Mouse (Mus musculus) kidney, postnatal 25 days (tissue): ENCODE data around the gene Gm11492.

Source experiments
- DNase-seq, 2 experiments: peaks; one replicate each; pipeline ENCODE4 v3.0.0; 2021; ENCODE audit warnings: mixed read lengths in 2 of 2

Gm11492 gene

DNA sequence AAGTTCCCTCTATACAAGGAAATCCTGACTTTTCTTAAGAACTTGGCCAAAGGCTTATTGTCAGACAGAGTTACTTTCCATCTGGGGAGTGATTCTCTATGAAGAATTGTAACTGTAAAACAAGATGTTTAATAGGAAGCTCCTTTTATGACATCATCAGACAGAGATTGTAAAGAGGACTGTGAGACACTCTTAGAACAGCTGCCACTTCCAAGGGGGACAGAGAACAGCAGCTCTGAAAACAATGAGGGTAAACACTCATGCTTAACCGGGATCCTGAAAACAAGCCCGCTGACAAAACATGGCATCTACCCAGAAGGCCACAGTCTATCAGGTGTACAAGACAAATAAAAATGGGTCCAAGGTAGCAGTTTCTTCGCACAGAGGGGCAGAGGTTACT lies at the start of gene Gm11492:
Gm11492 (plus strand) TSS at position 153 of the 400 bp plus-strand sequence.
- no peak for DNase-seq

DNA sequence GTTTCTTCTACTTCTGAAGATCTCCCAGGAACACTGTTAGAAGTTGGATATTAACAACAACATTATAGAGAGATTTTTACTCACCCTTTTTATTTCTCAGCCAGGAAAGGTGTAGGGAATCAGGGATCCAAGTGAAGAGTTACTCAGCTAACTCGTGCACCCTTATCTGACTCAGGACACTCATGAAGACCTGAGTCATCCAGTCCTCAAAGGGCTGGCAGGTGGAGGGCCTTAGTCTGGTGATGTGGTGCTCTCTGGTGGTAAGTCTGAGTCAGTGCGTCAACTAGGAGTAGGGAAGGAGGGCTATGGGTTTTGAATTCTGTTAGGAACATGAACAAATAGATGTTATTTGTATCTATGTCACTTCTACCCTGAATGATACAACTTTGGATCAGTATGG lies 47.2 kb upstream of the Gm11492 start:
- peak; percentile 30 to 49 for DNase-seq

DNA sequence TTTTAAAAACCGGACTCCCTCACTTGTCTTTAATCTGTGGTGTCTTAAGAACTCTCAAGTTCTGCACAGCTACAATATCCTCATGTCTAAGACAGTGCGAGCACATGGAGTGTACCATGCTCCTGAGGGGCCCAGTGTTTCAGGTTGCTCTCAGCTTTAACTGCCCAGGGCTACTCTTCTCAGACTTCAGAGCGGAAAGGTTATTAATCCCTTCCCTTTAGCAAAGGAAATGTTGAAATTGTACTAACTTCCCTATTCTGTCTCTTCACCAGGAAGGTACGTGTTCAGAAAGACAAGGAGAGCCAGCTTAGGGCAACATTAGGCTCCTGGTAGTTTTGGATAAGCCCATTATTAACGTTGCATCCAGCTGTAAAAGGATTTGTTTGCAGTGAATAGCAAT lies 43.0 kb upstream of the Gm11492 start:
- DNase-seq, result no peak

DNA sequence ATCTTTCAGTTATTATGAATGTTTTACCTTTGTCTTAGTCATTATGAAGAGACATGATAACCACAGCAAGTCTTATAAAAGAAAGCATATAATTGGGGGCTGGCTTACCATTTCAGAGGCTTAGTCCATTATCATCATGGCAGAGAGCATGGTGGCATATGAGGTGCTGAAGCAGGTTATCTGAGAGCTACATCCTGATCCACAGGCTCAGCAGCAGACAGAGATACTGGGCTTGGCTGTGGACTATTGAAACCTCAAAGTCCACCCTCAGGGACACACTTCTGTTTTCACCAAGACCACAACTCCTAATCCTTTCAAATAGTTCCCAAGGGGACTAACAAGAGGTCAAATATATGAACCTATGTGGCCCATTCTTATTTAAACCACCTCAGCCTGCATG lies 42.5 kb upstream of the Gm11492 start:
- DNase-seq, result no peak

DNA sequence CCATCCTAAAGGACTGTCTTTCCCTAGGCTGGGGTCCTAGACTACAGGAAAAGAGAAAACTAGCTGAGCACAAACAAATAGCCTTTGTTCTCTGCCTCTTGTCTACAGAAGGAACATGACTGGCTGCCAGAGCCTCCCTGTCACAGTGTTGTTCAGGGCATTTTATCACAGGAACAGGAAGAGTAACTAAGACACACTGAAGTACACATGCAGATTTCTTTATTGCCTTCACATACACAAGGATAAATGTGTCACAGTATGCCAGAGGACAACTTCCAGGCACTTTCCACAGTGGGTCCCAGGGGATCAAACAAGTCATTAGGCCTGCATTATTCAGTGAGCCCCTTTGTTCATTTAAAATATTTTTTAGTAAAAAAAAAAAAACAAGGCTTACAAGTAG lies 41.7 kb upstream of the Gm11492 start:
- DNase-seq, result no peak

DNA sequence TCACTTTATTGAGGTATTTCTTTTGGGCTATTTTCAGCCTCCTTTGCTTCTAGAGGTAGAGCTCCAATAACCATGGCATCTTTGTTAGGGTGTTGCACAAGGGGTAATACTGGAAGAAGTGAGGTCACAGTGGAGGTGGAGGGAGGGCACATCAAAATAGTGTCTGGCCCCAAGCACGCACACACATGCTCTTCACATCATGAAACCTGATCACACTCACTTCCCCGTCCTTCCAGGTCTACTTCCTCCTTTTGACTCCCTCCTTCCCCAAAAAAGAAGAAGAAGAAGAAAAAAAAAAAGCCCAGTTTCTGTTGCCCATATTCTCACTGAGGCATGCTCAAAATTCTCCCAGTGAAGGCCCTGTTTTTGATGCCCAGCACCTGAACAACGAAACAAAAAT lies 39.1 kb upstream of the Gm11492 start:
- DNase-seq, result no peak

DNA sequence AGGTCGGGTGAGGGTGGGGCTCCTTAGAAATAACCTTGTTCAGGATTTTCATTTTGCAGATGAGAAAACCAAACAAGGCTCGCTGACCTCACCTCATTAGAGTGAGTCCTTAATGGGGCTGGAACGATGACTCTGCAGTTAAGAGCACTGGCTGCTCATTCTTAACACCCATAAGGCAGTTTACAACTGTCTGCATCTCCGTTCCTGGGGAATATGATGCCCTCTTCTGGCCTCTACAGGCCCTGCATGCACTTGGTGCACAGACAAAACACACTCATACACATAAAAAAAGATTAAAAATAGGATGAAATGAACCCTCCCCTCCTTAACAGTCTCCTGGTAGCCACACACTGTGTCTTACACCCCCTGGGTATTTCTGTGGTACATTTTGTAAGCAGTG lies 38.5 kb upstream of the Gm11492 start:
- no peak for DNase-seq

DNA sequence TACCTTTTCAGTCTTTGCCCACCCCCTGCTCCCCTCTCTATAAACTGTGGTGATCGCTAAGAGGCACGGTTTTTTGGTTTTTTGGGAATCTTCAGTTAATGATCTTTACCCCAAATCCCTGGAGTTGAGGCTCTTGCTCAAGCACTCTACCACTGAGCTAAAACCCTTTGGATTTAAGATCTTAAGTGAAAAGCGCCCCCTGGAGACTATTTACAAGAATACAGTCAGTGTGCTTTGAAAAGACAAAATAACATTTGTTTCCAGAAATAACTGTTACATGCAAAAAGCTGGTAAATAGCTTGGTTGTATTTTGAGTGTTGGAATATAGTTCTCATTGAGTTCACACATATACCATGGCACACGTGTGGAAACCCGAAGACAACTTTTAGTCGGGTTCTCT lies 34.8 kb upstream of the Gm11492 start:
- DNase-seq, result no peak

DNA sequence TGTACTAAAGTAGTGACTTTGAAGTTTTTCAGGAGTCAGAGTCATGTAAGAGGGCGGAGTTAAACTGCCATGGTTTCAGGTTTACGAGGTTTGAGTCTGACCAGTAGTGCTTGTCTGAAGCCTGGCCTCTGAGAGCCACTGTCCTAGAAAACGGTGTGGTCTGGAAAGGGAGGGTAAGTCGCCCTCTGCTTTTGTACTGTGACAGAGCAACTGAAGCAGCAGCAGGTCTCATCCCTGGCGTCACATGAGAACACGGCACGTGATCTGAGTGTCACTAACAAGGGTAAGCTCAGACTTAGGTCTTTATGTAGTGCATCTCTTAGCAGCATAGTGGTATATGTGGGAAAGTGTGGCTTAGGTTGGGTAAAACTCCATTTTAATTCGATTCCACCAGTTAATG lies 24.2 kb upstream of the Gm11492 start:
- DNase-seq, result no peak

DNA sequence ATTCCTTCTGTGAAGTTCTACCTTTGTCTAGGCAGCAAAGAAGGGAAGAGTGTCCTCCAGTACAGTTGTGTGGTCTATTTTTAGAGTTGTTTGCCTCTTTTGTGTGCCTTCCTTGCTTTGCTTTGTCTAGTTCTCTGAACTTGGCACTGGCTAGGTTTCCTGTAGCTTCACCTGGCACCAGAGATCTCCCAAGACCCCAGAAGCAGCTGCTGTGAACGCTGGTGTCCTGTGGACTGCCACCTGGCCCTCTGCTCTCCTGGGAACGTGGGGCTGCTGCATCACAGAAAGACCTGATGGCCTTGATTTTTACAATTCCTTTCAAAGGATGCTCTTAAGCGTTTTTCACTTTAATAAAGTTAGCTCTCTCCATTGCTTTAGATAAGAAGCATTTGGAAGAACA lies 23.5 kb upstream of the Gm11492 start:
- DNase-seq, result no peak

DNA sequence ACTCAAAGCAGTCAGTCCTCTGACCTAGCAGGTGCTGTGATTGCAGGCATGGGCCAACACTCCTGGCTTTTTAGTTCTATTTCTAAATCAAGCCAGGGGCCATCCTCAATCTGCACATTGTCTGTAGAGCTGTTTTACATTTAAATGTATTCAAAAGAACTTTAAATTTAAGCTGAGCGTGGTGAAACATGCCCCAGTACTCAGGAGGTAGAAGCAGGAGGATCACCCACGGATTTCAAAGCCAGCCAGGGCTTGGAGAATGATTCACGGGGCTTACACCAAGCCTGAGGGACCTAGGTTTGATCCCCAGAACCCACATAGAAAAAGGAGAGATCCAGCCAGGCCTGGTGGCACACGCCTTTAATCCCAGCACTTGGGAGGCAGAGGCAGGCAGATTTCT lies 13.1 kb upstream of the Gm11492 start:
- no peak for DNase-seq

DNA sequence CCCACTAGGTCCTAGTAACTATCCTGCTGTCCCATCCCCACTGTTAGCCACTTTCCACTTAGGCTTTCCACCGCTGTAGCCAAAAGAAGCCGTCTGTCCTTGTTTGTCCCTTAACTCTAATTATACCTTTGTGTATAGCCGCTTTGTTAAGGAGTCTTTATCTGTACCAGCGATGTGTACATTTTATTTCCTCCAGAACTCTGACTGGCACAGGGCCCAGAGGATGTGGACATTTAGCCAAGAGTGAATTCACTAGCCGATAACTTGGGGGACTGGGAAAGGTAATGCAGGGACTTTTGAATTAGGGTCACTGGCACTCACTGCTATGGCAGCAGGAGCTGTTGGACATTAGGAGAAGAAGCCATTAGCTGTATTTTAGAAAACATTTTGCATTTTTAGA lies 12.1 kb upstream of the Gm11492 start:
- no peak for DNase-seq

DNA sequence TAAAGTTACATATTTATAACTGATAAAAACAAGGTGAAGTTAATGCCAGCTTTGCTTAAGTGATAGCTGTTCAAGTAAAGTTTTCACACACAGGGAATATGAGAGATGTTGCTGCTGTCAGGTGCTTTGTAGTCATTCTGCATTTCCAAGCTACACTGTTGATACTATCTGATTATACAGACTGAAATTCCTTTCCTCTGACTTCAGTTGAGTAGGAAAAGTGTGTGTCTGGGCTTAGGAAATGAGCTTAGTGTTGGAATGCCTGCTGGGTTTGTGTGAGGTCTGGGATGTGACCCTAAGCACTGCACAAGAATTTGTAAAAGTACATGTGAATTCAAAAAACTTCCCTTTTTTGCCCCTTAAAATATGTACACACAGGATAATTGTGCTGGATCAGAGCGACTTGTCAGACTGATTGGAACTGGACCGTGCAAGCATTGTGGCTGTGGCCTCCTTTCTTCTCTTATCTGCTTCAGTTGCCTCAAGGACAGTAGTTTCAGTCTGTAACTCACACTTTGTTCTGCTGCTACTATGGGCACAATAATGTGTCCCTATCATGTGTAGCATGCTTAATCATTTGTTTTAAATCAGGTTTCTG lies 11.2 kb upstream of the Gm11492 start:
- no peak for DNase-seq

DNA sequence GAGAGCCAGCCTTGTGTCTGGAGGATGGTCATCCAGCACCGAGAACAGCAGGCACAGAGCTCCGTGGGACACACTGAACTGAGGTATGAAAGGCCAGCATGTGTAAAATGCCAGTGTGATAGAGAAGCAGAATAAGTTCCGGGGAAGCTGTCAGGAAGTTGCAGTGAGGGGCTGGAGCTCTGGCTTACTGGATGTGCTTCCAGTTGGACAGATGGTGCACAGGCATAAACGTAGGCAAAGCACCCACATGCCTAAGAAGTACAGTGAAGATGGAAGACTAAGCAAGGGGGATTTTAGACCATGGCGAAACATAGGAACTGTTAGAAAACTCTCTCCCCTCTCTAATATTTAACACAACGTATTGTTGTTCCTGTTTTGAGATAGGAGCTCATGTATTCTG lies 5.2 kb upstream of the Gm11492 start:
- DNase-seq, result no peak

DNA sequence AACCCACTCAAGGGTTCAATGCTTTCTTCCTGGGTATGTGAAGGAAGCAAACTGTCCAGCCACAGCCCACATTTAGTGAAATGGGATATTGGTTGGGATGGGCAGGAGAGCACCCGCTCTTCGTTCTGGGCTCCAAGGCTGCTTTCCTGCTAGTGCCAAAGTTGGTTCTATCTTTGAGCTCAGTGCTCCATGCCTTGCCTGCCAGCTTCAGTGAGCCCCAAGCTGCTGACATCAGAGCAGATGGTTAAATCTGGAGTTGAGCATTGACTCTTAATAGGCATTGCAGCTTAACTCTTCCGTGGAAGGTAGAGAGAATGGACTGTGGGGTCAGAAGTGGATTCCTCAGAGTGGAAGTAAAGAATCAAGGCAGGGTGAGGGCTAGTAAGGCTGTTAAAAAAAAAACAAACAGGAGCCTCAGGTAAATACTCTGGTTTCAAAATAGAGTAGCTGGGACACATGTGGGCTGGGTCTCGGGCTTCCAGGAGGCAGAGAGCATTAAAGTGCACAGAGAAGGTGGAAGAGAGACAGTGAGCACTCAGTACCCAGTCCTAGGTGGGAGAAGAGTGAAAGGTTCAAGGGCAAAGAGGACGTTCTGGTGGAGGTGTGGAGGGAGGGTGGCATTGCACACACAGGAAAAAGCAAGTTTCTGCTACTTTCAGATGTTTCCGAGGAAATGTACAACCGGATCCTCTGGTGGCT lies 2.0 kb downstream of the Gm11492 start, which contains the start of gene Sept4:
Sept4 (plus strand) TSS at position 649 of the 699 bp plus-strand sequence.
- no peak for DNase-seq

DNA sequence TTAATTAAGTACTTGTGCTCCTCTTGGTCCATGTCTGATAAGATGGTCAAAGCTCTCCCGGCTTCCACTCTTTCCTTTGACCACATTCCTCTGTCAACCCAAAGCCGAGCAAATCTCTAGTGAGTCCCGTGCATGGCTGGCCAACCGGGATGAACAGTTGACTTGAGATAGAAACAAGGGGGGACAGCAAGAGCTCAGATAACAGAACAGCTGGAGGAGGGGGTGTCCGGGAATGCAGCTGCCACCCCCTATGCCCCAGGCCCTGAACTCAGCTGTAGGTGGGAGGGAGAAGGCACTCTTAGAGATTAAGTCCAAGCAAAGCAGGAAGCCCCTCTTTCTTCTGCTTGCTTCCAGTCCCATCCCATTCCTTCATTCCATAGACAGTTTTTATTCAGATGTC lies 4.3 kb downstream of the Gm11492 start:
- no peak for DNase-seq

DNA sequence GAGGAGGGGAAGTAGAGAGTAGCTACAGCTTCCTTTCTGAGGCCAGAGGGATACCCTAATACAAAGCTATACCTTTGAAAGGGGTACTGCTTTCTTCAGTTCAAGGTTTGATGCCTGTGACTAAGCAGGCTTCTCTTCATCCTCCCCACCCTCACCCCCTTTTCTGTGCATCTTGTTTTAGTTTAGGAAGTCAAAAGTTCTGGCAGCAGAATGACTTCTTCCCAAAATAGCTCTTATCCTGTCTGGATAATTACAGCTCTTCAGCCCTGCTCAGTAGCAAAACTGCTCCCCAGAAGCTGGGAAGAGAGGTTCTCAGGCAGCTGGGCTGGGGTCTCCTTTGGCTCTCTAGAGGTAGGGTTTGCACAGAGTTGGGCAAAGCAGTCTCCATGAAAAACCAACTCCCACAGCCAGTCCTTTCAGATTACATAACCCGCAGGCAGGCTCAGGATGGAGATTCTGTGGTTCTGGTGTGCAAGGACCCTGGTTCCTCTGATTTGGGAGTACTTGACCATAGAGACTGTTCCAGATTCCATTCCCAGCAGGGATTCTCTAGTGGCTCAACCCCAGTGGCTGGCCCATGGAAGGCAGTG lies 5.0 kb downstream of the Gm11492 start:
- DNase-seq, result no peak

DNA sequence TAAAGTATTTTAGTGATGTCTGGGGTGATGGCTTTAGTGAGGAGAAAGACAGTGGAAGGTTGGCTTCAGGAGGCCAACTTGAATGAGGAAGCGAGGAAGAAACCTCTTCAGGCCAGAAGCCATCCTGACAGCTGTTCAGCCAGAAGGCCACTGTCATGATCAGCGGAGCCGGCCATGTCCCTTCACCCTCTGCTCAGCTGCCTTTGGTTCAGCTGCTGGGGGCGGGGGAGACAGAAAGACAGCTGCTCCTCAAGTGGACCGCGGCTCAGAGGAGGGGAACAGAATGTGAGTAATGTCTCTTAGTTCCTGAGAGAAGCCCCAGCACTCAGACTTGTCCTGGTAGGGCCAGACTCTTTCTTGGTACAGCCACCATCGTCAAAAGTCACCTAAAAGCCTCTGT lies 7.3 kb downstream of the Gm11492 start:
- DNase-seq, result no peak

DNA sequence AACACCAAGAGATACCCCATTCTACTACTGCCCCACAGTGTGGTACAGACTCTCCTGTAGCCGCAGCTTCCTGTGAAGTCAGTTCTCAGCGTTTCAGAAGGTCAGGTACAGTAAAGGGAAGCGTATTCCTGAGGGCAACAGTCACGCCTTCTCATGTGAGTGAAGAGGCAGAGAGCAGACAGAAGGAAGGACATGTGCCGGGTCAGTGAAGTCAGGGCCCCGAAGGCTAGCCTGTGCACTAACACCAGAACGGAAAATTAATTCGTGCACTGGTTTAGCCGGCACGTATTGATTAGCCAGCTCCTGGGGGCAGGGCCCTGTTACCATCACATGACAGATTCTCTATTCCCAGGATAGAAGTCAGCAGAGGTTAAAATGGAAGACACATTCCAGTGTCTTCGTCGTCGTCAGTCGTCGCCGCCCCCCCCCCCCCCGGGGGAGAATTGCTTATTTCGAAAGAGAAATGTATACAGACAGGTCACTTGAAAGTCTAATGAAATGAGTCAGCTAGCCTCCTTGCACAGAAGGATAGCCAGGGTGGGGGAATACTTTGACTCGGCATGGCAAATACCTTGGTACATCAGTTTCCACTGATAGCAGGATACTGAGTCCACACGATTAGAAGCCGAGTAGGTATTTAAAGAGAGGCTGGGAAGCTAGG lies 8.2 kb downstream of the Gm11492 start:
- DNase-seq, result no peak

DNA sequence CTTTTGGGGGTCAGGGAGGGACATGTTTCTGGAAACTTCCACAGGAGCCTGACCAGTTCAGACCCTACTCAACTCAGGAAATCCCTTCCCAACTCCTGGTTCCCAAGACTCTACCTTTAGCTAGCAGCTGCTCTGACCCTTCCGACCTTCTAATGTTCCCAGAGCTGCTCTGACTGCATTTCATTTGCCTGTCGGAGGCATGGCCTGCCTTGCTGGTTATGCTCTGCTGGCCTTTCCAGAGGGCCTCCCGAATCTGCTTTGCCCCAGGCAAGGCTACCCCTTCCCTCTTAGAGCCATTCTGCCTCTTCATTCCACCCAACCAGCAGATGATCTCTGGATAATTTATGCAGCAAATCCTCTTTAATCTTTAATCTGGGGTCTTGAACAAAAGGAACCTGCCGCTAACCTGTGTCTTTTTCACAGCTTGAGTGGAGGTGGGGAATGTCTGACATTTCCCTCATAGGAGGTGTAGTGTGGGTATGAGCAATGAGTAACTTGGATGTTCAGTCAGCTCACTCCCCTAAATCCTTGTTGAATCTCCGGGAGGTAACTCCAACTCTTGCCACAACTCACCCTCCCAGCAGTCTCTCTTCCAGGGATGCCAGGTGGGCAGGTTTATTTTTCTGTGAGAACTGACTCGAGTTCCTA lies 11.3 kb downstream of the Gm11492 start:
- DNase-seq, result peak in 1 of 2 experiments; percentile 71

DNA sequence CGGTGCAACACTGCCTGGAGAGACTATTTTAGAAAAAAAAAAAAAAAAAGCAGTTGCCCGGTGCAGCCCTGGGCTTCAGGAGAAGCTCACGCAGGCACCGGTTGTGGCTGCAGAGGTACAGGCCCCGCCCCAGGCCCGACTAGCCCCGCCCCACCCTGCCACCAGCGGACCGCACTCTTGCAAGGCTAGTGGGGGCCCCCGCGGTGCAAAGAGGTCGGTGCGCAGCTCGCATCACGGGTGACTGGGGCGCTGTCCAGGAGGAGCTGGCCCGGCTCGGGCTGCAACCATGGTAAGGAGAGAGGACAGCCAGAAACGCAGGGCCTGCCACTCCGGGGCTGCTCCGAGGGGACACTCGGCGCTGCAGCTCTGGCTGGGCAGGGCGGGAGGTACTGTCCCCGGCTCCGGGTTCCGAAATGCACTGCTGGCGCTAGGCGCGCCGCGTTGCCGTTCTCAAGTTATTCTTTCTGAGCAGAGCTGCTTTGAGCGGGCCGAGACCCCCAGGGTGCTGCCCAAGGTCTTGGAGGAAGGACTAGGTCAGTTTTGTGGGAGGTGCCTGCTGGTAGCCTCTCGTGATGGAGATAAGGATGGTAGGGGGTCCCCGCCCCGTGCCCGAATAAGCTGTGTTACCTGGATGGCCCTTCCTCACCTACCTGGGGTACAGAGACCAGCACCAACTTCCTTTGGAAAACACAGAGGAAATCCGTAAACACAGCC lies 12.0 kb downstream of the Gm11492 start:
- peak; percentile 81 to 88 for DNase-seq

DNA sequence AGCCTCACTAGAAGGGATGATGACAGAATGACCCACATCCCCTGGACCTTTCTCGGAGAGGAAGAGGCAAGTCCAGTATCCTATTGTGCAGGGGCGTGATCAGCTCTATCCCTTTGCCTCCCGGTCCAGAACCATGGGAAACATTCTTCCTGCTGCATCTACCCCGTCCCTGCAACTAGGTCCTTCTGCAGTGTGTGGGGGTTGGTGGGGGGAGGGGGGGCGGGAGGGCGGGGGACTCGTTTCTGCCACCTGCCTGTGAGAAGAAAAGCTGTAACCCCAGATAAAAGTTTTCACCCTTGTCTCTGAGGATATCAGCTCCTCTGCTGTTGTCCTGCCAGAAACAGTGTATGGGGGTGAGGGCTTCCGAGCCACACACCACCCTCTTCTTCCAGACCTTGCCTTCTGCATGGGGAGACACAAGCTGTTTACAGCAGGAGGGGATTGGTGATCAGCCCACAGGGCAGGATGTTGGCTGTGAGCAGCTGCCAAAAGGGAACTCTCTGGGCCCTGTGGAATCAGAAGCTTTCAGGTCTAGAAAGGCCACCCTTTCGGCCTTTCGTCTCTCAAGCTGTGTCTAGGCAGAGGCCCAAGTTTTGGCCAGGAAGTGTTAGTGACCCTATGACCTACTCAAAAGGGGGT lies 12.6 kb downstream of the Gm11492 start:
- peak; percentile 55 to 65 for DNase-seq
